Mouse (Mus musculus): ENCODE measurements around the gene Parp4. TPM values are rescaled to one million over a fixed set of nuclear protein-coding genes. Genes with fewer than 3 reads are reported as not detected.

Gene Parp4
- 7.0 and 7.4 TPM in 2 replicates for polyA plus RNA-seq (2012; rRNA removed)

DNA sequence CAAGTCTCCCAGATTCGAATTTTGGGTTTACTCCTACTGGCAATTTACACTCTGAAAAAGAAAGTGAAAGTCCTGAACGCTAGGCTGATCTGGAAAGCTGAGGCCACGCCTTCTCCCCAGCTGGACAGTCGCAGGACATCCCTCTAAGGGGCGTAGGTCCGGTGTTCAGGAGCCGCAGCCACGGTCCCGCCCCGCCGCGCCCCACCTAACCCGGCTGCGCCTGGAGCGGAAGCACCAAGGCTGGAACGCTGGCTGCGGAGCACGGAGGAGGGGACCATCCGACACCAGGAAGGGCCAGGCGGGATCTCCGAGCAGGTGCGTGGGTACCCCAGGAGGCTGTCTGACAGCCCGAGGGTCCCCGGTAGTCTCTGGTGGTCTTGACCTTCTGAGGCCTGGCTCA lies at the start of gene Parp4, which contains the start of gene Cenpj:
Gene Parp4, plus strand, starts transcription at position 204 of the 400 bp plus-strand sequence.
Gene Cenpj, minus strand, starts transcription at position 10 of the 400 bp plus-strand sequence.
- peak in 1 of 2 experiments; percentile 44 for DNase-seq (ENCODE audit: extremely low spot score in 1 of 2, low spot score in 1 of 2)

- no peak for DNase-seq (ENCODE audit: extremely low spot score in 1 of 2, low spot score in 1 of 2)
Measured at GRCm38 (mm10) chr14:56530788-56531187, 44.6 kb upstream of the Parp4 start.

DNA sequence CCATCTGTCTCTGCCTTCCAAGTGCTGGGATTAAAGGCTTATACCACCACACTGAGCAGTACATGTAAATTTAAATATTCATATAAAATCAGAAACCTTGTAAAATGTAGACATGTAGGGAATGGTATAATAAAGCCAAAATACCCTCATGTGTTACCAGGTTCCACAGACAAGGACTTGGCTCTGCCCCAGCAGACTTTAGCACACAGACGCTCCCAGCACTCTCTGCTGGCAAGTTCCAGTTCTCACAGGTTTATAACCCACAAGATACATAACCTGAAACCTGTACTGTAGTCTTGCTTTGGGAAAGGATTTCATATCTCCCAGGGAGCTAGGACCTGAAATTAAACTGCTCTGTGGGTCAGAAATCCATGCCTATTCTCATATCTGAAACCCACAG lies 30.5 kb upstream of the Parp4 start:
- no peak for DNase-seq (ENCODE audit: extremely low spot score in 1 of 2, low spot score in 1 of 2)

- no peak for DNase-seq (ENCODE audit: extremely low spot score in 1 of 2, low spot score in 1 of 2)
Measured at GRCm38 (mm10) chr14:56545491-56545890, 29.9 kb upstream of the Parp4 start.

DNA sequence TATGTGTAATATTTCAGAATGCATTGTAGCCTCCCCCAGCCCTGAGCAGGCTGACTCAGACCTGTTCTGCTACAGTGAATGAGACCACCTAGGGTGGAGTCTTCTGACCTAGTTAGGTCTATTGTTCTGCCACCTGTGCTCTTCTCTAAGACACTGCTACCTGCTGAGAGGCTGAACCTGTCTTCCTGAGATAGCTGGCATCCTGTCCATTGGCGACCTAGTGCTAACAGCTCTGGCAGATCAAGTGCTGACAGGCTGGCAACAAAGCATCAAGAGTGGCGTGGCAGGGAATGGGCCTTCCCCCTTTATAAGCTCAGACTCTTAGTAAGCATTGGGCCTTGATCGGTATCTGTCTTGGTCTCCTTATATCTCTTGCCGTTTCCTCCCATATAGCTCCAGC lies 24.5 kb upstream of the Parp4 start:
- no peak for DNase-seq (ENCODE audit: extremely low spot score in 1 of 2, low spot score in 1 of 2)

DNA sequence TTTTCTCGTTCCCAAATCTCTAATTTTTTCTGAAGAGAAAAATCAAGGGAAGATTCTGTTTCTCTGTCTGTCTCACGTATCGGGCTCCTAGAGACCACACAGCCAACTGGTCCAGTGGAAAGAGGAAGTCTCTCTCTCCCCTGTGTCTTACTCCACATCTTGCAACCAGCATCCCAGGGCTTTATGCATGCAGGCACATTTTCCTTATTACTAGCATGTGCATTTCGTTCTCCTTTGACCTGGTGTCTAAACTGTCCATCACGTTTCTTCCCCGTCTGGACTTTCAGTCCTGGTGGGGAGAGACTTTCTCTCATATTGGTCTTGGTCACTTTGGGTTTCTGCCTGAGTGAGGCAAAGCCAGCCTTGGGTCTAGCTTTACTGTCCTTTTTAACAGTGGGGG lies 22.5 kb upstream of the Parp4 start:
- no peak for DNase-seq (ENCODE audit: extremely low spot score in 1 of 2, low spot score in 1 of 2)

DNA sequence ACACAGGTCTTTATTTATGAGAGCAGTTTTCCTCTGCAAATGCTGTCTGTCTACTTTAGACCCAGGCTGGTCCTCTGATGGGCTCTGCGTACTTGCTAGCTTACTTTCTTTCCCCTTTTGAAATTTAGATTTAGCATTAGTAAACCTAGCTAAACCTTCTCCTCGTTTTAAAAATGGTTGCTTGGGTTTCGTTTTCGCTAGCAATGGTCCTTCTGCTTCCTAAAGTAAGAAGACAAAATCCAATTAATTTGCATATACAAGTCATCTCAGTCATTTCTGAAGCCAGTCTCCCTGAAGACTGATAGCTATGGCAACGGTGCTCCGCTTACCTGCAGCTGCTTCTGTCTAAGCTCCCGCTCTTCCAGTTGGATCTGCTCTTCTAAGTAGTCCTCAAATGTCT lies 22.1 kb upstream of the Parp4 start:
- no peak for DNase-seq (ENCODE audit: extremely low spot score in 1 of 2, low spot score in 1 of 2)

- no peak for DNase-seq (ENCODE audit: extremely low spot score in 1 of 2, low spot score in 1 of 2)
Measured at GRCm38 (mm10) chr14:56554716-56555115, 20.7 kb upstream of the Parp4 start.

- no peak for DNase-seq (ENCODE audit: extremely low spot score in 1 of 2, low spot score in 1 of 2)
Measured at GRCm38 (mm10) chr14:56559134-56559533, 16.3 kb upstream of the Parp4 start.

DNA sequence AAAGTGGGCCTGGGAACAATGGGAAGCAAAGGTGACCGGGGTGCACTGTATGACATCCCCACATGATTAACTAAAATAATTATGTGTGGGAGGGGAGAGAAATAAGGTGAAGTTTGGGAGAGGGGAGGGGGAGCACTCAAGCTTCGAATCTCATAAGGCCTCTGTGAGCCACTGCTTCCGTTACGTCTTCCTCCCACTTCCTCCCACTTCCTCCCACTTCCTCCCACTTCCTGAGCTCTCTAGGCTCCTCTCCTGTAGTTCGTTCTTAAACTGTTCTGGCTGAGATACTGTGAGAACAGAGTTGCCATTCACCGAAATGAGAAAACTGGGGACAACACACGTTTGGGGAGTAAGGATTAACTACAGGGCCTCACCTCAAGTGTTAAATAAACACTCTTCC lies 7.9 kb upstream of the Parp4 start:
- no peak for DNase-seq (ENCODE audit: extremely low spot score in 1 of 2, low spot score in 1 of 2)

DNA sequence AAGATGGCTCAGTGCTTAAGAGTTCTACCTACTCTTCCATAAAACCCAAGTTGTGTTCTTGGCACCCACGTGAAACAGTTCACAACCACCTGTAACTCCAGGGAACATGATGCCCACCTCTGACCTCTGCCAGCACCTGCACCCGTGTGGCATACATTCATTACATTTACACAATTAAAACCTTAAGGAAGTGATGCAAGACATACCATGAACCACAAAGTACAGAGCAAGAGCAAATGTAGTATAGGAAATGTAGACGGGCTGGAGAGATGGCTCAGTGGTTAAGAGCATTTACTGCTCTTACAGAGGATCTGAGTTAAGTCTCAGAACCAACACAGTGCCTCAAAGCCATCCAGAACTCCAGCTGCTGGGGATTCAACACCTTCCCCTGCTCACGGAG lies 6.4 kb upstream of the Parp4 start:
- DNase-seq (ENCODE audit: extremely low spot score in 1 of 2, low spot score in 1 of 2): no peak

DNA sequence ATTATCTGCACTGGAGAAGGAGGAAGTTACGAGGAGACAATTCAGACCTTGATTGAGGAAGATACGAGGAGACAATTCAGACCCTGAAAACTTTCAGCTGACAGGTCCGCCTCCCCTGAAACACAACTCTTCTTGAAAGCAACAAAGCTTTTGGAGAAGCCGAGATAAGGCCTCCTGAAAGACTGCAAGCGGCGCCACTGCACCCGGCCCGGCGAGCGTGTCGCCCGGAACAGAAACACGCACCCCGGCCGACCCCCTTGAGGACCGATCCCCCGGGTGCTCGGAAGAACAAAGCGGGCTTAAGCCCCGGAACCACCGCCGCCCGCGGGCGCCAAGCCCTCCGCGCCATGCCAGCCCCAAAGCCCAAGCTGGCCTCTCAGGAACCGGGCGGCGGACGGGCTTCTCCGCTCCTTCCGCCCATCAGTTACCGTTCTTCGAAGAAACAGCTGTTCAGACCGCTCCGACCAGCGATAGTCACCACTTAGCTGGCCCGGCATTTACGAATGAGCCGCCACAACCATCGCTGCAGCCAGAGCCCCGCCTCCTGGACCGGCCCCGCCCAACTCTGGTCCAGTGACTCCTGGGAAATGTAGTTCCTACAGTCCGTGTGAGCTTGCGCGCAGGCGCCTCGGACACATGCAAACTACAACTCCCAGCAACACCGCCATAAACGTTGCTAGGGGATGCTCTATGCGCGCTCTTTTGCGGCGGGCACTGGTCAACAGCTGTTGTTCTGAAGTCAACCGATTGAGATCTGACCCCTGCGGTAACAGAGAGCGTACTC lies 3.9 kb upstream of the Parp4 start:
- peak; percentile 95 to 97 for DNase-seq (ENCODE audit: extremely low spot score in 1 of 2, low spot score in 1 of 2)

DNA sequence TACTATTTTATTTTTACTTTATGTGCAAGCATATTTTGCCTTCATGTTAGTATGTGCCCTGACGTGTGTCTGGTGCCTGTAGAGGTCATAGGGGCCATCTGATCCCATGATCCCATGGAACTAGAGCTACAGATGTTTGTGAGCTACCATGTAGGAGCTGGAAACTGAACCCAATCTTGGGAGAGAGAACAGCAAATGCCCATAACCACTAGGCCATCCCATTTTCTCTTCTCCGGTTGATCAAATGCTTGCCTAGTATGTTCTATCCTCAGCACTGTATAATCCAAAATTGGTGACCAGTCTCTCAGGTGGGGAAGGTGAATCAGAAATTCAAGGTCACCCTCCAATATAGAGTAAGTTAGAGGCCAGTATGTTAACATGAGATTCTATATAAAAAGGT lies 2.9 kb upstream of the Parp4 start:
- no peak for DNase-seq (ENCODE audit: extremely low spot score in 1 of 2, low spot score in 1 of 2)

- no peak for DNase-seq (ENCODE audit: extremely low spot score in 1 of 2, low spot score in 1 of 2)
Measured at GRCm38 (mm10) chr14:56575969-56576901, 816 bp downstream of the Parp4 start.

GRCm38 (mm10) chr14:56579011-56579410 lies 3.6 kb downstream of the Parp4 start:
- DNase-seq (ENCODE audit: extremely low spot score in 1 of 2, low spot score in 1 of 2): no peak

- DNase-seq (ENCODE audit: extremely low spot score in 1 of 2, low spot score in 1 of 2): no peak
Measured at GRCm38 (mm10) chr14:56581117-56581516, 5.7 kb downstream of the Parp4 start.

GRCm38 (mm10) chr14:56582294-56582693 lies 6.9 kb downstream of the Parp4 start:
- no peak for DNase-seq (ENCODE audit: extremely low spot score in 1 of 2, low spot score in 1 of 2)

GRCm38 (mm10) chr14:56592191-56592590 lies 16.8 kb downstream of the Parp4 start:
- no peak for DNase-seq (ENCODE audit: extremely low spot score in 1 of 2, low spot score in 1 of 2)

DNA sequence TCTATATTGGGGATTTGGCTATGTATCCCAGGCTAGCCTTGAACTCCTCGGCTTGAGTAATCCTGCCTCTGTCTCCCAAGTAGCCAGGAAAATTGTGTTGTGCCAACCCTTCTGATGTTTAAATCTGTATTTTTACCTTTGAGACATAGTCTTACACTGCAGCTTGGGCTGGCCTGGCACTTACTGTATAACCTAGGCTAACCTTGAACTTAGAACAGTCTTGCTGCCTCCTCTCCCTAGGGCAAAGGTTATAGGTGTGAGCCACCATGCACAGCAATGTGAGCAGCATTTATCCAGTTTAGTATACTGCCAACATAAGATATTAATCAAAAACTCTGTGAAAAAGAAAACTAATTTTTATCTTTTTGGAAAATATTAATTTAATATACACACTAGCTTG lies 19.4 kb downstream of the Parp4 start:
- DNase-seq (ENCODE audit: extremely low spot score in 1 of 2, low spot score in 1 of 2): no peak

GRCm38 (mm10) chr14:56598759-56599158 lies 23.3 kb downstream of the Parp4 start:
- peak in 1 of 2 experiments; percentile 14 for DNase-seq (ENCODE audit: extremely low spot score in 1 of 2, low spot score in 1 of 2)

- DNase-seq (ENCODE audit: extremely low spot score in 1 of 2, low spot score in 1 of 2): no peak
Measured at GRCm38 (mm10) chr14:56602069-56602468, 26.6 kb downstream of the Parp4 start.
